13 mouse cellular contexts compared by ENCODE assay signal in the genomic region with DNA sequence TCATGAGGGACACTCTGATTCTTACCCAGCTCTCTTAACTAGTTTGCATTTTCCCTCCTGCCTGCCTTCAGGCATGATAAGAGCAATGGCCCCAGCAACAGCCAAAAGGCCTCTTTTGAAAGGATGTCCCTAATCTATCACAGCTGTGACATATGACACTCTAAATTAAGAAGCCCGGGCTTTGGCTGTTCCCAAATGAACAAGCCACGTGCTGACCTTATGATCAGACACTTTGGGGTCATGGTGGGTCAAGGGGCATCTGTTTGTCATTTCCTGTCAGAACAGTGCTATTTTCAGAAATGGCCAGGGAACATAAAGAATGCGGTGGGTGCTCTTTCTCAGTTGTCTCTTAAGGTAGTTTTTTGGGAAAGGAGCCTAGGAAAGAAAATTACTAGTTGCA.
DNase-seq lines count a peak whose midpoint lies in the region; ATAC-seq and TF ChIP-seq lines count a peak whose summit lies in the region.
"Had no signal": no experiment of that assay in that cellular context is flagged by ENCODE, and none has a peak within 500 bp of the region (broad histone marks: within the 10 kb centered on the region; RNA-seq: fewer than 3 reads in every experiment).

No protein-coding gene starts in this region.

- H3K9ac ChIP-seq in heart, embryonic 15.5 days: no peak overlapping the region
- H3K9ac ChIP-seq: forebrain, embryonic 12.5 days; hindbrain, embryonic 13.5 days; liver, embryonic 15.5 days had no signal

- WGBS in heart, embryonic 15.5 days: 6% methylated on average over 3 of the region's 3 CpGs
- WGBS in limb, embryonic 10.5 days: 3% methylated on average over 3 of the region's 3 CpGs
- whole genome bisulfite sequencing in cerebellum, adult 2 months: 51% methylated on average over 3 of the region's 3 CpGs

- no peak overlapping the region for H3K4me2 ChIP-seq in heart, embryonic 15.5 days
- H3K4me2 ChIP-seq: forebrain, embryonic 12.5 days; hindbrain, embryonic 13.5 days; liver, embryonic 15.5 days had no signal

- no peak for TF ChIP-seq CTCF in cerebellum, adult 2 months (IDR thresholded peaks at IDR 0.05; ENCODE audit: borderline replicate concordance, insufficient read depth, low read depth, low read length)

- no peaks in the 10 kb centered on the region for H3K9me3 ChIP-seq in heart, embryonic 15.5 days (replicated peaks)
- no peaks in the 10 kb centered on the region for H3K9me3 ChIP-seq in limb, embryonic 10.5 days (replicated peaks)
- H3K9me3 ChIP-seq: forebrain, embryonic 12.5 days; liver, embryonic 15.5 days had no signal

- no peak for TF ChIP-seq POLR2A in cerebellum, adult 2 months (IDR thresholded peaks at IDR 0.05; ENCODE audit: borderline replicate concordance, insufficient read depth, low read length)

- DNase-seq in gastrocnemius, adult 18-20 months (ENCODE audit: low spot score): peak; percentile 1
- DNase-seq in gastrocnemius, adult 8-10 months (ENCODE audit: low spot score in 2 of 2): no peak
- DNase-seq in embryo, embryonic 10.5 days (ENCODE audit: low spot score): peak; percentile 89
- peak; percentile 78 for DNase-seq in limb, embryonic 10.5 days (ENCODE audit: low spot score)
- no peak for DNase-seq in cerebellum, adult 2 months
- DNase-seq: cerebellum, postnatal 36 days; layer of hippocampus, postnatal 36 days had no signal

- no peaks in the 10 kb centered on the region for H3K36me3 ChIP-seq in heart, embryonic 15.5 days
- peaks cover 6% of the 10 kb centered on the region; the same call in 1 of the 2 replicates for H3K36me3 ChIP-seq in limb, embryonic 10.5 days
- H3K36me3 ChIP-seq: forebrain, embryonic 12.5 days; hindbrain, embryonic 13.5 days; liver, embryonic 15.5 days had no signal

- H3K27ac ChIP-seq in heart, embryonic 15.5 days: peak overlapping the region; percentile 45
- H3K27ac ChIP-seq in limb, embryonic 10.5 days: peak overlapping the region; percentile 72
- no peak overlapping the region for H3K27ac ChIP-seq in cerebellum, adult 2 months (ENCODE audit: insufficient read depth, low read length)
- H3K27ac ChIP-seq: forebrain, embryonic 12.5 days; hindbrain, embryonic 13.5 days; liver, embryonic 15.5 days had no signal

- H3K4me3 ChIP-seq in heart, embryonic 15.5 days: no peak overlapping the region
- no peak overlapping the region for H3K4me3 ChIP-seq in limb, embryonic 10.5 days
- no peak overlapping the region for H3K4me3 ChIP-seq in cerebellum, adult 2 months (replicated peaks; ENCODE audit: insufficient read depth, low read depth, low read length)
- H3K4me3 ChIP-seq: forebrain, embryonic 12.5 days; hindbrain, embryonic 13.5 days; liver, embryonic 15.5 days had no signal

- H3K4me1 ChIP-seq in heart, embryonic 15.5 days (replicated peaks): peaks cover 22% of the 10 kb centered on the region
- H3K4me1 ChIP-seq in limb, embryonic 10.5 days: peaks cover 52% of the 10 kb centered on the region
- no peaks in the 10 kb centered on the region for H3K4me1 ChIP-seq in cerebellum, adult 2 months (ENCODE audit: control insufficient read depth, insufficient read depth, low read length)
- H3K4me1 ChIP-seq: forebrain, embryonic 12.5 days; hindbrain, embryonic 13.5 days had no signal

- 0 out of 2 replicates have a peak, but pooled peaks have one; percentile 43 for ATAC-seq in heart, embryonic 15.5 days (replicated peaks; ENCODE audit: insufficient number of reproducible peaks, insufficient read depth, low FRiP score, low read depth)
- ATAC-seq in inflammation-experienced regulatory T-cells, adult 6 months: no peak
- no peak for ATAC-seq in granulocyte monocyte progenitor cell, adult 5-6 weeks (replicated peaks; ENCODE audit: poor library complexity, severe bottlenecking)

- no peaks in the 10 kb centered on the region for H3K27me3 ChIP-seq in heart, embryonic 15.5 days
- H3K27me3 ChIP-seq in limb, embryonic 10.5 days (ENCODE audit: low read depth, poor library complexity, severe bottlenecking): no peaks in the 10 kb centered on the region
- H3K27me3 ChIP-seq in cerebellum, adult 2 months (ENCODE audit: control insufficient read depth, insufficient read depth, low read length): no peaks in the 10 kb centered on the region
- H3K27me3 ChIP-seq: forebrain, embryonic 12.5 days; hindbrain, embryonic 13.5 days; liver, embryonic 15.5 days had no signal

Comparison
In these comparisons a context has a peak if more than half of its experiments do, and no peak if none do; other contexts are left out.
1. DNase-seq: peak in gastrocnemius, adult 18-20 months (single experiment), embryo, embryonic 10.5 days (single experiment) and limb, embryonic 10.5 days (single experiment); none in gastrocnemius, adult 8-10 months (0 of 2) and cerebellum, adult 2 months (0 of 2).